Mouse (Mus musculus) embryo, embryonic 10.5 days (tissue): ENCODE measurements around the gene Zfp277.

Experiments
- DNase-seq: peaks from one replicate; pipeline ENCODE4 v3.0.0-alpha.2; 2015; ENCODE audit warnings: low spot score

Zfp277 gene

GRCm38 (mm10) chr12:40445206-40445605 is 496 bp downstream of the Zfp277 start:
- DNase-seq, result peak; percentile 53

GRCm38 (mm10) chr12:40438049-40438448 is 7.7 kb downstream of the Zfp277 start:
- peak; percentile 51 for DNase-seq

GRCm38 (mm10) chr12:40434101-40434500 is 11.6 kb downstream of the Zfp277 start:
- DNase-seq, result no peak

- DNase-seq, result no peak
Observed at GRCm38 (mm10) chr12:40431075-40431474, 14.6 kb downstream of the Zfp277 start.

- peak; percentile 59 for DNase-seq
Observed at GRCm38 (mm10) chr12:40429976-40430375, 15.7 kb downstream of the Zfp277 start.

GRCm38 (mm10) chr12:40427606-40428005 is 18.1 kb downstream of the Zfp277 start:
- DNase-seq, result no peak

GRCm38 (mm10) chr12:40424991-40425390 is 20.7 kb downstream of the Zfp277 start:
- no peak for DNase-seq

- DNase-seq, result no peak
Observed at GRCm38 (mm10) chr12:40417257-40417656, 28.4 kb downstream of the Zfp277 start.

- DNase-seq, result peak; percentile 10
Observed at GRCm38 (mm10) chr12:40415312-40415925, 30.3 kb downstream of the Zfp277 start.

- DNase-seq, result peak; percentile 35
Observed at GRCm38 (mm10) chr12:40414682-40415311, 30.9 kb downstream of the Zfp277 start.

GRCm38 (mm10) chr12:40399812-40400211 is 45.9 kb downstream of the Zfp277 start:
- DNase-seq, result no peak

GRCm38 (mm10) chr12:40399386-40399785 is 46.3 kb downstream of the Zfp277 start:
- no peak for DNase-seq

GRCm38 (mm10) chr12:40398916-40399315 is 46.8 kb downstream of the Zfp277 start:
- no peak for DNase-seq

GRCm38 (mm10) chr12:40392869-40393268 is 52.8 kb downstream of the Zfp277 start:
- no peak for DNase-seq

- no peak for DNase-seq
Observed at GRCm38 (mm10) chr12:40391262-40391661, 54.4 kb downstream of the Zfp277 start.

GRCm38 (mm10) chr12:40387786-40388185 is 57.9 kb downstream of the Zfp277 start:
- DNase-seq, result no peak

GRCm38 (mm10) chr12:40385301-40385700 is 60.4 kb downstream of the Zfp277 start:
- DNase-seq, result no peak

GRCm38 (mm10) chr12:40383718-40384117 is 62.0 kb downstream of the Zfp277 start:
- no peak for DNase-seq

- DNase-seq, result no peak
Observed at GRCm38 (mm10) chr12:40382539-40382938, 63.2 kb downstream of the Zfp277 start.

GRCm38 (mm10) chr12:40381824-40382223 is 63.9 kb downstream of the Zfp277 start:
- no peak for DNase-seq

- no peak for DNase-seq
Observed at GRCm38 (mm10) chr12:40381173-40381801, 64.4 kb downstream of the Zfp277 start.

- DNase-seq, result no peak
Observed at GRCm38 (mm10) chr12:40379538-40379923, 66.2 kb downstream of the Zfp277 start.
